Mouse (Mus musculus): ENCODE data around the gene Me3. TPM values are rescaled to one million over a fixed set of nuclear protein-coding genes. Genes with fewer than 3 reads are reported as not detected.

The Me3 gene
- polyA plus RNA-seq, 3 experiments from 2014 or later = 0.07 to 0.16 TPM; not detected in 1

DNA sequence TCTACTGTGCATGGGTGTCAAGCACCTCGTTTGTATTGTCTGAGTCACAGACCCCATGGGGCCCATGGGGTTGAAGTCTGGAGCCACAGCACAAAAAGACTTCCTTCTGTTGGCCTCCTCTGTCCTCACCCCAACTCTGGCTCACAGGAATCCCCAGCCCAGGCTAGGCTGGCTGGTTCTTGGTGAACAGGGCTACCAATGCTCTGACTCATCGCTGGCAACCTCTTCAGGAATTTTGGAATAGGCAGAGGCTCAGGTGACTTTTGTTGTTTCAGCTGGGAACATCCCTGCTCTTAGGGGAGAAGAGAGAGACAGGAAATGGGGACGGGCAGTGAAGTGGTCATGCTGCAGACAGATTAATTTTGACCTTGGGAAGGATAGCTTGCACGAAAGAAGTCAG, 205.6 kb downstream of the Me3 start:
- no peak for ATAC-seq

DNA sequence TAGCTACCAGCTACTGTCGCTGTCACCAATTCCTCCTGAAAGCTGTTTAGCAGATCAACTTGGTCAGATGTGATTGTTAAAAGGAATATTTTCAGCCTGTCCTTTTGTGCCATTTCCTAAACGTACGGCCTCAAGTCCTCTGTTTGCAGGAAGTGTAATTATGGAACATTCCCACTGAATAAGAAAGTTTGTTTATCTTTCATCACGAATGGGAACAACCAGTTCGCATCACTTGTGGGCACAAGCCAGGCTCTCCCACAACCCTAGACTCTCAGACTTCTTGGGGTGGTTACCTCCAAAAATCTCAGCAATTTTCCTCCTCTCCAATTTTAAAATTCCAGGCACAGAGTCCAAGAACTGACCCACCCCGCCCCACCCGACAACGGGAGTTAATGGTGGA, 207.5 kb downstream of the Me3 start:
- no peak for ATAC-seq

DNA sequence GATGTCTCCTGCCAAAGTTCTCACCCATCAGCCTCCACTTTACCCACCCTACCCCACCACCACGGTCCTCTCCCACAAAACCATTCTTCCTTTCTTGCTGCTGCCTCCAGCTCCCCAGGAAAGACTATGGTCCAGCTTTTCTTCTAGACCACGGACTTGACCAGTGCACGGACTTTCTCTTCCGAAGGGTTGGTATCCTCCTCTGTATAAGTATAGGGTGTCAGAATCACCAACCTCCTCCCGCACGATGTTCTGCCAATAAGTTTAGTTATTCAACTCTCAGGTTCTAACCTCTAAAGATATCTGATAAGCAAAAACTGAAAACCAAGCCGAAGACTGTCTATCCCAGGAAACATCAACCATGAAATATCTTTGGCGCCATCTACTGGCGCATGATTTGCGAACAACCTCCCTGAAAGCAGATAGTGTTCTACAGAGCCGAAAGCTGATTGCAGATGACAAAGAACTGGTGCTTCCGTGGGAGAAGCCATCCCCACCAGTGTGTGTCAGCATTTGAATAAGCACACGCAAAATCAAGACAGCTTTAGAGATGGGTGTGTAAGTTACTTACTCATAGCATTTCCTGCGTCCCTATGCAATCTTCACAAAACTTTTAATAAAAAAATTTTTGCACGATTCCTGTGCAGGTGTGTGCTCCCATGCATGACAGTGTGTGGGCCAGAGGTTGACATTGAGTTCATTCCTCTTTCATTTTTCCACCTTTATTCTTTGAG, 209.6 kb downstream of the Me3 start:
- peak; percentile 56 for ATAC-seq

DNA sequence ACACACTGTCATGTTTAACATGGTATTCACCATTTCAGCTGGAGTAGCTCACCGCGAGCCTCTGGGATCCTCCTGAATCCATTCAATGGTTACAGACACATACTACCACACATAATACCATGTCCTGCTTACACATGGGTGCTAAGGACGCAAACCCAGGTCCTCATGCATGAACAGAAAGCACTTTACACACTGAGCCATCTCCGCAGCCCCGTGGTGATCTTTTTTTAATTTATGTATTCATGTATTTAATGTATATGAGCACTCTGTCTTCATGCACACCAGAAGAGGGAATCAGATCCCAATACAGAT, 210.2 kb downstream of the Me3 start:
- no peak for ATAC-seq

DNA sequence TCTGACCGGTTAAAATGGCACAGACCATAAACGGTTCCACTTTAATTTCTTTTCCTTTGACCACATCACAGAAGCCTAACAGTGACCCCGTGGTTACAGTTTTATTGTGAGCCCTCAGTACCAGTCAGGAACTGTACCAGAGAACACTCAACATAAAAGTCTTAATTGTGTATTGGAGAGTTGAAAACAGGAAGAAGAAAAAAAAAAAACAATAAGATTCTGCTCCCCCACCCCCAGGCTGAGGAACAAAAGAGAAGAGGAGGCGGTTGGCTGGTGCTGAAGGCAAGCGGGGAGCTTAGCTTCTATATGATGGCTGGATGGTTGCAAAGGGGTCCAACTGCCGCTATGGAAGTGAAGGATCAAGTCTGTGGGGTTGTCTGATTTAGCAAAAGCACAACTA, 210.9 kb downstream of the Me3 start:
- no peak for ATAC-seq

DNA sequence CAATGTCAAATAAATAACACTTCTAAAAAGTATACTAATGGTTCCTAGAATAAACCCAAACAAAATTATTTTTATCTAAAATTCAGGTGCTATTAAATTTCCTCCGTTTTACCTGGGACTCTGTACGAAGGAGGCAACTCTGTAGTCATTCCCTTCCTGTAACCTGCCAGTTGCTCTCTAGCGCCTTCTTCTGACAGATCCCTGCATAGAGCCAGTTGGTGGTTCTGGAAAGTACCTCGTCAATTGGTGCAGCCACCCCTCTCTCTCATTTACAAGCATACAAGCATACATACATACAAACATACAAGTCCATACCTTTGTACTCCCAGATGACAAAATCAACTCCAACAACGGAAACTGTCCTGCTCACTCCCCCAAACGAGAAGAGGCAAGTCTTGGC, 211.3 kb downstream of the Me3 start:
- ATAC-seq = peak; percentile 64

DNA sequence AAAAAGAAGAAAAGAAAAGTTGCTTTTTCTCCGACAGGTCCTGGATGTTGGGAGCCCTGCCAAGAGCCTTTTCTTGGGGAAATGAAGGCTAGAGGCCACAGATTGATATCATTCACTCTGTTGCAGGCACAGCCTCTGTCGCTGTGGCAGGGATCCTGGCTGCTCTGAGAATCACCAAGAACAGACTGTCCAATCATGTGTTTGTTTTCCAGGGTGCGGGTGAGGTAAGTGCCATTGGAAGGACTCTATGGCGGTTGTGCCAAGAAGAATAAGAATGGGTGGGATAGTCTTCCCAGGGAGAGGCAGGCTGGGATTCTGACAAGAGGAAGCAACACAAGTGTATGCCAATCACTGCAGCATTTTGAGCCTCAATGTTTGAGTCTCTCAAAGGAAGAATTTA, 213.5 kb downstream of the Me3 start:
- ATAC-seq = no peak

DNA sequence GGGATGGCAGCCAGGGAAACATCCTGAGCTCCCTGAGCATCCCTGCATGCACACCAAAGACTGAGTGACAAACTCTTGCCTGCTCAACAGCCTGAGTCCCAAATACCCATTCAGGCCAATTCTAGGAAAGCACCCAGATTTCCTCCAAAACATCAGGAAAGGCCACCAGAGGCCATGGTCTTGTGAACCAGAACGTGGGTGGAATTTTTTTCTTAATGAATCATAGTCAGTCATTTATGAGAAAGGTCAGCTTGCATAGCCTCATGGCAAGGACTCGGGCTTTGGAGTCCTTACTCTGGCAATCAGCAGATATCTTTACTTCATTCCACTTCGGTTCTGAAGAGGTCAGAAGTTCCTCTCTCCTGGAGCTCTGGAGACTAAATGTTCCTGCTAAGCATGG, 218.3 kb downstream of the Me3 start:
- ATAC-seq = no peak

DNA sequence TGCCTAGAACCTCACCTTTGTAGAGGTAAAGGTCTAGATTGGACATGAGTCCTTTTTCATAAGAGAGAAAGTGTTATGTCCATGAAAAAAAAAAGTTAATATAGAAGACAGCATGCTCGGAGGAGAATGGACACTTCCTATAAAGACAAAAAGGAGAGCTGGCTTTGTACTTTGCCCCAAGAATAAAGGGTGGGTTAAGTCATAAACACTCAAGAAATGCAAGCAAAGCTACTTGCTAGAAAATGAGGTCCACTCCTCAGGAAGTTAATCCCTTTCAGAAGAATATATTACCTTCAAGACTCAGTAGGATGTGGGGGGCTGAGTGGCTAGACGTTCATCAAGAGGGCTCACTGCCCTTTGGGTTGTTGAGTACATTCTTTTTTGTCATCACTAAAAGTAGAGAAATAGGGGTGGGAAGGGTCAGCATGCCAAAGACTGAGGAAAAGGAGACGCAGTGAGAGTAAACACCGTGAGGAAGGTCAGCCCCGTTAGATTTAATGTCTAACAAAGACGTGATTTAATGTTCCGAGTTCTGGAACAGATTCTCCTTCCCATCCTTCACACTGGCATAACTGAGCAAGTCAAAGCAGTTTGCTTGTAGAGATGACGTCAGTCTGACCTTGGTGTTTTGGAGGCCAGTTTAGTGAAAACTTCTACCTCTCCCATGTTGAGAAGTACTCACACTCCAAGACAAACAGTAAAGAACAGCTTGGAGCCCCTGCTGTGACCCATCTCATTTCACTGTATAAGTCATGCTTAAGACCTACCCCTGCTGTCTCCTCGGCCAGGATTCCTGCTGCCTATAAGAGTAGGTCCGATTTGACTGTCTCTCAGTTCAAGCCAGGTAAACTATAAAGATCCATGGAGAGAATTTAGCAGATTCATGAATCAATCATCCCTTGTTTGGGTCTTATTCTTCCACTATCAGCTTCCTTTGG, 220.2 kb downstream of the Me3 start:
- ATAC-seq = no peak

DNA sequence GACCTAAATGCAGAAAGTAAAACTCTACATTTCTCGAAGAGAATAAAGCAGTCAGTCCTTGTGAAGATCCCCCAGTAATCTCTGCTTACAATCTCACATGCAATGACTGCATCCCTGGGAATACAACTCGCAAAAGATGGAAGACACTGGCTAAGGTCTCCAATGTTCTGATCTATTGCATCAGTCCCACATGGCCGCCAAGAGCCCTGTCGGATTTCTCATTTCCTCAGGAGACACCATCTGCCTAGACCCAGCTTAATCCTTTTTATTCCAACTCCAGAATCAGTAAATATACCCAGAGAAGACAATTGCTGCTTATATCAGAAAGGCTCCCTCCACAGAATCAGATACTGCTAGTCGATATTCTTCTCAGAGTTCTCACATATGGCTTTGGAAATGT, 220.9 kb downstream of the Me3 start:
- ATAC-seq = no peak

DNA sequence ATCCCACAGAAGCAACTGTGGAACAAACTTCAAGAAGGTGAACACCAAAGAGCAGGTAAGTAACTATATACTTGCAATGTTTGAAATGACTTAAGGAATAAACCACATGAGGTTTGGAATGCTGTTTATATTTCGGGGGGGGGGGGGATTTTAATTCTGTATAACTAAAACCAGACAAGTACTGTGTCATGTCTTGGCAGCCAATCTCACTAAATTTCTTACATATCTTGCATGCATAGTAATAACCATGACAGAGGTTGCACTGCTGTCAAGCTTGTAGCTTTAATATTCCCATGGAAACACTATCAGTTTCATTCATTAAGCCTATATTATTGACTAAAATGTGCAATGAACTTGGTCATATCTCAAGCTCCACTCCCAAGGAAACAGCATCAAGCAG, 223.0 kb downstream of the Me3 start:
- no peak for ATAC-seq

DNA sequence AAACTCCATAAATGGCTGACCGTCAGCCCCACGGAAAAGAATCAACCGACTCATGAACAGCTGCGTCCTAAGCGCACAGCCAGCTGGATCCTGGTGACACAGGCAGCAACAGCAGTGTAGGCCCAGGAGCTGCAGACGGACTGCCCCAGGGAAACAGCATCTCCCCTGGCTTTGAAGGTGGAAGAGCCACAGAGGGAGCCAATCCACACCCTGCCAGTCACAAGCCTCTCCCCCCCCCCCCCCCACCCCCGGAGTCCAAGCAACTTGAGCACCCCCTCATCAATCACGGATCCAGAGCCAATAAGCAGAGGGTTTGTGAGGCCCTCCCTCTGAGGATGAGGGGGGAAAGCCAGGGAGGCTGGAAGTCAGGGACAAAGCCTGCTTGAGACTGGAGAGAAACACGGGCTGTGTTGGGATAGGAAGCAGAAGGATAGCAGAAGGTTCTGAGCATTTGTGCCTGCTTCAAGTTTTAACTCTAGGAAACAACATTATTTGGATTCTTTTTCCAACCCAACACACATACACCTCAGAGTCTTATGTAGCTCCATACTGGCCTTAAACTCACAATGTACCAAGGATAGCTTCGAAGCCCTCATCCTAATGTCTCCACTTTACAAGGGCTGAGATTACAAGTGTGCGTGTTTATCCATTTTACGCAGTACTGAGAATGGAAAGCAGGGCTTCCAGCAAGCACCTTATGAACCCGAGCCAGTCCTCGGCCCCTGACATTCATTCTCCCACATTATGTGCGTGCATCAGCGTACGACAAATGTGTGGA, 224.4 kb downstream of the Me3 start:
- no peak for ATAC-seq

DNA sequence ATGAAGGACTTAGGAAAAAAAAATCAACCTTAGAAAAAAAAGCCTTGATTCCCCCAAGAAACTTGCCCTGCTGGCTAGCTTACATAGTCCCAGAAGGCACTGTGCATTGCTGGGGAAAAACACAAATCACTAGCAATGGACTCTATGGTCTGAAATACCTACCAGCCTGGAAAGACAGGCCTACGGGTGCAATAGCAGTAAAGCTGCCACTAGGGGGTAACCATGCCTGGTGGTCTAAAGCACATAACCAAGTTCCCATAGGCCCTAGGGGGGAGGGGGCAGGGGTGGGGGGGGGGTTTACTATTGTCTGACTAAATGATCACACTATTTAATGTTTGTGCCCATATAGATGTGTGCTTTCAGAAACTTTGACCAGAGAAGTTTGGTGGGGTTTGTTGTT, 232.6 kb downstream of the Me3 start:
- no peak for ATAC-seq

DNA sequence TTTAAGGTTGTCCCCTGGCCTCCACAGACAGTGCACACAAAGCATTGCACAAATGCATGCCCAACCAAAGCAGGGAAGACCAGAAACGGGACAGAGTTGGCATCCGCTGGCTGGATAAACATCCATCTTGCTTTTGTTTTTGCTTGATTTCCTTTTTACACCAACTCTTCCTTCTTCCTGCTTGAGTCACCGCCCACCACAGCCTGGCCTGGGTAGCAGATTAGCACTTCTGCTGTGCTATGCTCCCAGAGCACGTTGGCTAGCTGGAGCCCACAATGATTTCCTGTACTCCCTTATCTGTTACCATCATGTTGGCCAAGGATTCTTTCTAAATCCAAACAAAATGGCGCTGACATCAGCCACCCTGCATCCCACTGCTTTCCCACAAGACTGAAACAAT, 235.0 kb downstream of the Me3 start:
- ATAC-seq = no peak

DNA sequence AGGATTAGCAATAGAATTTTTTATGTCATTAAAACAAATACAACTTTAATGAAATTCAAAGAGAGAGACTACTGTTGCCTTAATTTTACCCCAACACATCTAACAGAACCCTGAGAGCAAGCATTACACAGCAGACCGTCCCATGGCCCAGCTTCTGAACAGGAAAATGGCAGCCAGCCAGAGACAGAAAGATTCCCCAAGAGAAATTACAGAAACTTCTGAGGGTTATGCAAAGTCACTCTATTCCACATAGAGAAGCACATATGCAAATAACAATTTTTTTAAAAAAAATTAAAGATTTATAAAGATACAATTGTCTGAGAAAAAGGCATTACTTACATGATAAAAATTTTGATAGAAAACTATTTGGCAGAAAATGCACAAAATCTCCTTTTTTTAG, 247.5 kb downstream of the Me3 start:
- no peak for ATAC-seq

DNA sequence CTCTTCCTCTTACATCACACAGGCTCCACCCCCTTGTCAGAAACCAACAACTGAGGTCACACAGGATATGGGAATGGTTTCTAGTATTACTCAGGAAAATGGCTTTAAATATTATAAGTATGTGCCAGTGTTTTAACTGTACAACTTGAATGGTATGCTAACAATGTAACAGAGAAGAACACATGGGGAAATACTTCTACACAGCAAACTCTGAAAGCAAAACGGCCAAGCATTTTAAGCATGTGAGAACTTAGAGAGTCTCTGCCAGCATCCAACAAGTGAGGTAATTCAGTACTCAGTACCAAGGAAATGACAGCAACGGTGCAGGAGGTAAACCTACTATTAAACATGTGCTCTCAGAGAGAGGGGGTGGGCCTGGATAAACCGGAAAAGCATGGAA, 252.4 kb downstream of the Me3 start:
- no peak for ATAC-seq

DNA sequence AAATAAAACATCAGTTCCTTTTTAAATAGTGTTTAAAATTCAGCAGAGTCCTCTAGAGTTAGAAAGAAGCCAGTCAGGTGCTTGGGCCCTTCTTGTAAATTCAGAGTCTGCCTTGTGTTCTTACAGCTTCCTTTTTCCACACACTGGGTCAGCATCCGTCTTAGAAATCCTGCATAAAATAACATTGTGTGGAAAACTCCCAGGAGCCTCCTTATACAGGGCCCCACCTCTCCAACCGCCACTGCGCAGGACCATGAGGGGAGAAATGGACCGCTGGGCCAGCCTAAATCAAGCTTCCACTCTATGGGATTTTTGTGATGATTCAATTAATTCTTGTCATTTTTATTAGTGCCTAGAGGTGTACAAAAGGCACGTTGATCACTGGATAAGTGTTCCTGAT, 259.2 kb downstream of the Me3 start:
- no peak for ATAC-seq

DNA sequence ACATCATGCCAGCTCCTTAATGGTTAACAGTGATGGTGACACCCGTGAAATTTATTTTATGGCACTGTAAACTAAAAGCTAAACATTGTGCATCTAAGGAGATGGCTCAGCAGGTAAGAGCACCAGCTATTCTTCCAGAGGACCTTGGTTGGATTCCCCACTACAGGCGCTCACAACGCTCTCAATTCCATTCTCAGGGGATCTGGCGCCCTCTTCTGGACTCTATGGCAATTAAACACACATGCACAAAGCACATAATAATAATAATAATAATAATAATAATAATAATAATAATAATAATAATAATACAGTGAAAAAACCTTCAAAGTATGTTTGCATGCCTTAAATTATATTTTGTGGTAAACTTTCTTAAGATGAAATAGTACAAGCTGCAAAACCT, 259.7 kb downstream of the Me3 start:
- ATAC-seq = no peak

DNA sequence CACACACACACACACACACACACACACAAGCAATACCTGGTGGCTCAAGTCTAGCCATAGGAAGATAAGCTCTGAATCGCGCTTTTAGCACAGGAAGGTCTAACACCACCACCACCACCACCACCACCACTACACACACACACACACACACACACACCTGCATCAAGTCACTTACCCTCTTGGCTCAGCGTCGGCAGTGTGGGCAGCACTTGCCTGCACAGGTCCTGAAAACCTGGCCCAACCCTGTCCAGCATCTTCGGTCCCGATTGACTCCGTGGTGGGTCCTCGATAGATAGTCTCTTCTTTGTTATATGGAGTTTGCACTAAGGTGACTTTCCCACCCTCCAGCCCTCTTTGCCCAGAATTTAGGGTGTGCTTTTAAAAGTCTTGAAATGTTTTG, 270.8 kb downstream of the Me3 start:
- no peak for ATAC-seq

DNA sequence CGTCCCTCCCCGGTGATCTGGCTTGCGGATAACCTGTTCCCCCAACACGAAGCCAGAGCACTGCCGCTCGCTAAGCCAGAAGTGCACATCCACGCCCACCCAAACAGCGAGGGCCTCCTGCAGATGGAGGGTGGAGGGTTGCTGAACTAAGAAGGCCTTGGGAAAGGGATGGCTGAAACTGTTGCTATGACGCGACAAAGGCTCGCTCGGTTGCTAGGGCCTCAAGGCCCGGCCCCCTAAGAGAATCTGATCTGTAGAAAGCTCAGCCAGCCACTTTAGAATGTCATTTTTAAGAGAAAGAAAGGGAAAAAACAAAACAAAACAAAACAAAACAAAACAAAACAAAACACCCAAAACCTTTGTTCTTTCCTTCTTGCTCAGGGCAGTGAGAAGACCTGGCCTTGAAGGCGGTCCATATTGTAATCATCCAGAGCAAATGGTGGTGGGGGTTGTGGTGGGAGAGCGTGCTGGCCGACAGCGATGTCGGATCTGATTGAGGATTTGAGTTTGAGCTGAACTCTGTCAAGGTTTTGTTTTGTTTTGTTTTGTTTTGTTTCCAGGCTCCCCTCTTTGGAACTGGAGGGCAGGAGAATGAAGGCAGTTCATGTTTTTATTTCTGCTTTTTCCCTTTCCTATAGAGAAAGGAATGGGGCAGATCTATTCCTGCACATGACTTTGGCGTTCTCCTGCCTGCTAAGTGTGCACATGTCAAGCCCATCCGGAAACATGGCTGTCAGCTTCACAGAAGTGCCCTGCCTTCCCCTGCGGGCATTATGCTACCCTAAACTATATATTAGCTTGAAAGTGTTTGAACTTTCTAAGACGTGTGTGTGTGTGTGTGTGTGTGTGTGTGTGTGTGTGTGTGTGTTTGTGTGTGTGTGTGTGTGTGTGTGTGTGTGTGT, 271.5 kb downstream of the Me3 start, which contains the start of gene Ccdc81:
Gene Ccdc81, minus strand, starts transcription at position 188 of the 902 bp plus-strand sequence.
- ATAC-seq = no peak

Measured in inflammation-experienced regulatory T-cells, adult 6 months (primary cell).